Mouse (Mus musculus) cortical plate, adult 2 months (tissue): ENCODE measurements around the gene Ndufa3.

Experiments used
- CTCF ChIP-seq: fragments of 200-500 bp; IDR thresholded peaks from 2 replicates; pipeline ENCODE4 v1.5.1; 2011; ENCODE audit warnings: mild to moderate bottlenecking, control low read depth, low read length; ENCODE audit not compliant: insufficient read depth; ENCODE audit errors: extremely low read depth
- POLR2A ChIP-seq: fragments of 200-500 bp; IDR thresholded peaks from 2 replicates; pipeline ENCODE4 v1.6.1; 2011; ENCODE audit warnings: mild to moderate bottlenecking, low read length, control low read depth; ENCODE audit not compliant: insufficient read depth; ENCODE audit errors: extremely low read depth

GRCm38 (mm10) chr7:3595146-3595545, 22.0 kb upstream of the Ndufa3 start:
- no peak for TF ChIP-seq CTCF
- TF ChIP-seq POLR2A = no peak
